Mouse (Mus musculus): Measurements from ENCODE around the gene Tcea2. TPM values are rescaled to one million over a fixed set of nuclear protein-coding genes. Genes with fewer than 3 reads are reported as not detected.

Tcea2 gene
- 7.5 and 10.1 TPM in 2 replicates for total RNA-seq (2023)

DNA sequence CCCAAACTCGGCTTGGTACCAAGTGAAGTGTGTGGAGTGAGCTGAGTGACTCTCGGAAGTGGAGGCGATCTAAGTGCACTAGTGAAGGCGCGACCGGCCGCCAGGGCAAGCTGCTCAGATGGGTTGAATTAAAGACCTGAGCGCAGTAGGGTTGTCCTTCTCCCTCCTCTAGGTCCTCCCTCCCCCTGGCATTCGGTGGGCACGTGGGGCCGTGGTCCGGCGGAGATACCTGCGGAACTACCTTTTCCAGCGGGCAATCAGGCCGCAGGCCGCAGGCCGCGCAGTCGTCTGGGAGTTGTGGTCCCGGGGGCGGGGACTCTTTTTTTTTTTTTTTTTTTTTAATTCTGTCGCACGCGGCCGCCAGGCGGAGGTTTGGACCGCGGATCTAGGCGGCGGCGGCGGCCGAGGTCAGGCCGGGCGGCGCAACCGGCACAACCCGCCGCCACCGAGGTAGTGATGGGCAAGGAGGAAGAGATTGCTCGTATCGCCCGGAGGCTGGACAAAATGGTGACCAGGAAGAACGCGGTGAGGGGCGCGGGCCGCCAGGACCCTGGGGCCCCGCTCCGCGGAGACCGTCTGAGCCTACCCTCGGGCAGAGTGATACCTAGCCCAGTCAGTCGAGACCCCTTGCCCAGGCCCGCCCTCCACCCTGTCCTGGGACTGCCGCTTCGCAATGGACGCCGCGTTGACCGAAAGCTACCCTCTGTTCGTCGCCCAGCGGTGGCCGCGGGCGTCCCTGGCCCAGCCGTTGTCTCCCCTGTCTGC, at the start of gene Tcea2:
Gene Tcea2 (plus strand): TSS at position 360 of the 765 bp plus-strand sequence.

DNA sequence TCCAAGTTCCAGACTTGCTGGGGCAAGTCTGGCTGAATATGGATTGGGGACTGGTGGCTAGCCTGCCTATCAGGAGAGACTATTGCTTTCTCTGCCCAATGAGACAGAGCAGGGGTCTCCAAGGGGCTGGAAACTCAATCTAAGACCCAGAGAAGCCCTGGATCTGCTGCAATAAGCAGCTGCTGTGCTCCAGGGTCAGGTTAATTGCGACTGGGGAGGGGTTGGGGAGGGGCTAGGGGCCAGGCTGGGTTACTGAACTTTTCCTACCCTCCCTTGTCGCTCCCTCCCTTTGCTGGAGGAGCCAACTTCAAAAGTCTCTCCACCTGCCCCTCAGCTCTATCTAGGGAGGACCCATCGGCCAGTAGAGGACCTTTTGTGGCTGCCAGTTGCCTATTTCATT, 23.4 kb upstream of the Tcea2 start, which contains the start of gene Gm29797:
Gene Gm29797 (plus strand): TSS at position 301 of the 400 bp plus-strand sequence.

DNA sequence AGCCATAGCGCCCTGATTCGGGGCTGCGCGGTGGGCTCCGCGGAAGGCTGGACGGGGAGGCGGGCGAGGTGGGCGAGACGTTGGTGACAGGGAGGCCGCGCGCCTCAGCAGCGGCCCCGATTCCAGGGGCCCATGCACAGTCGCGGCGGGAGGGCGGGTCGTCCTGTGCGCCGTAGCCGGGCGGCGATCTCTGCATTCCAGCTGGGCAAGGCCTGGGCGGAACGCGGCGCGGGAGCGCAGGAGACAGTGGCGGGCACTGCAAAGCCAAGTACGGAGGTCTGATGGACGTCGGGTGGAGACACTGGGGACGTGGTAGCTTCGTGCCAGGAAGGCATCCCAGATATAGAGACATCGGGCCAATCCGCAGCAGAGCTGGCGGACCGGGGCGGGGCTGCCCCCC, 8.8 kb upstream of the Tcea2 start, which contains the start of gene Sox18:
Gene Sox18 (minus strand): TSS at position 315 of the 400 bp plus-strand sequence.

DNA sequence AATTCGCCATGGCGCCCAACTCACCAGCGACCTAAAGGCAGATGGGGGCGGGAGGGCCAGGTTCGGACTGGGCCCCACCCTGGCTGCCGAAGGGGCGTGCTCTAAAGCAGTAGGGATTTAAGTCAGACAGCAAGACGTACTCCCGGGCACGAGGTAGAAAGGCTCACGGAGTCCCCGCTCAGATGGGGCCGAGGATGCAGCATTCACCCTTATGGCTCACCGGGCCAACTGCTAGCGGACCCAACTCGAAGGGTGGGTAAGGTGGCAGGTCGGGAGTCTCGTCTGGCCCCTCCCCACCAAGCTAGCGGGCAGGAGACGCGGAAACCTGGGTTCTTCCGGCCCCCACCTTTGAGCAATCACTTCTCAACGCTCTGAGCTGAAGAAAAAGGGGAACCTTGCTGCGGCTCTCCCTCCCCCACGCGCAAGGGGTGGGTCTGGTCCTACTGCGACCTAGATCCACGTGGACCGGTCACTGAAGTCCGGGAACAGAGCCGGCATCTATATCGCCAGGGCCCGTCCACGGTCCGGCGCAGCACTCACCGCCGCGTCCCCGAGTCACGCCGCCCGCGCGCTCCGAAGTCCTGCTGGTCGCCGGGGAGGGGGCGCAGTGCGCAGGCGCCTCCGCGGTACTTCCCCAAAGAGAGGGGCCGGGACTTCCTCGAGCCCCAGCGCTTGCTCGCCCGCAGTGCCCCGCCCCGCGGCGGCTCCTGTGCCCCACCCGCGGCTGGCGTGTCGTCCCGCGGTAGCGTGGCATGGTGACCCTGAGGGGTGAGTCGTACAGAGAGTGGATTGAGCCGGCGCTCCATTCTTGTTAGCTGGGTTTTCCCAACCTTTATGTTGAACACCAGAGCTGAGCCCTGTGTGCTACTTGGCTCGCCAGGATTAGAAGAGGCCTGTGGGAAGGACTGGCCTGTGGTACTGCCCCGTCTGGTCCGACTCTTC, 13.5 kb downstream of the Tcea2 start, which contains the start of gene Rgs19:
Gene Rgs19 (minus strand): TSS at position 639 of the 942 bp plus-strand sequence.

DNA sequence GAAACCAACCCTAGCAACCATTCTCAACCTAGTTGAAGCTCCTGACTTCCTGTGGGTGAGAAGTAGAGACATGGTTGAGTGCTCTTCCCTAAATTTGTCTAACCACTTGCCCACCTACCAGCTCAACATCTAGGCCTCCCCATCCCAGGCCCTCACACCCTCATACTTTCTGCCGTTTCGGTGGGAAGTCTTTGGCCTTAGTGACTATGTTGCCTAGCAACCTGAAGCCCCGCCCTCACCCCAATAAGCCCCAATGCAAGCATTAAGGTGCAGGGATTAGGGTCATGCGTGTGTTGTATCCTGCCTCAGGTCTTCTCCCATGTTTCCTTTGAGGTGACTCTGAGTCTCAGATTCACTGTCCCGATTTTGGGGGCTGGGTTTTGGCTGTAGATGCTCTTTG, 18.1 kb downstream of the Tcea2 start, which contains the start of gene Lkaaear1:
Gene Lkaaear1 (minus strand): TSS at position 202 of the 400 bp plus-strand sequence.

DNA sequence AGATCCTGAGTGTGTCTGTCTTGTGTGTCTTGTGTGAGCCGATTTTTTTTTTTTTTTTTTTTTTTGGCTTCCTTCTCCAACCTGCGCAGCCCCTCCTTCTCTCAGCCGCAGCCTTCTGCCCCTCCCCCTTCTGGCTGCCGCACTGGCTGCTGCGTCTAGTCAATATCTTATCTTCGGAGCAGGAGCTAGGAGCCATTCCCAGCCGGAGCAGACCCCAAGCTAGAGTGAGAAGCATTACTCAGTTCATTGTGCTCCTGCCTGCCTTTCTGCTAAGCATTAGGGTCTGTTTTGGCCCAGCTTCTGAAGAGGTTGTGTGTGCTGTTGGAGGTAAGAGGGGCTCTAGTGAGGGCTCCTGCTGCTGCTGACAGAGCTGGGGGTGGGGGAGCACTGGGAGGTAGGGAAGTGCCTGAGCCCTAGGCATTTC, 34.8 kb downstream of the Tcea2 start, which contains the start of gene Oprl1:
Gene Oprl1 (plus strand): TSS at position 114 of the 424 bp plus-strand sequence.

Other genes starting within 250 kb of the Tcea2 start
- gene Zbtb46, start 220.9 kb upstream of the Tcea2 start, total RNA-seq (2023): 0.22 and 0.48 TPM in 2 replicates
- not detected in 2 replicates for gene Abhd16b, start 187.1 kb upstream of the Tcea2 start, total RNA-seq (2023)
- 64.4 and 94.3 TPM in 2 replicates for gene Tpd52l2, start 183.2 kb upstream of the Tcea2 start, total RNA-seq (2023)
- 132 and 159 TPM in 2 replicates for gene Dnajc5, start 159.8 kb upstream of the Tcea2 start, total RNA-seq (2023)
- 77.5 and 81.8 TPM in 2 replicates for gene Uckl1, start 95.4 kb upstream of the Tcea2 start, total RNA-seq (2023)
- gene Prpf6, start 88.4 kb upstream of the Tcea2 start, total RNA-seq (2023): 32.6 and 38.4 TPM in 2 replicates
- 9.1 and 14.6 TPM in 2 replicates for gene Zfp512b, start 87.5 kb upstream of the Tcea2 start, total RNA-seq (2023)
- gene Samd10, start 81.1 kb upstream of the Tcea2 start, total RNA-seq (2023): 7.9 and 9.4 TPM in 2 replicates
- gene Gm29797, start 23.3 kb upstream of the Tcea2 start, total RNA-seq (2023): not detected in 2 replicates
- 0.25 TPM in 1 of 2 replicates, not detected in the other for gene Sox18, start 8.7 kb upstream of the Tcea2 start, total RNA-seq (2023)
- gene Rgs19, start 13.7 kb downstream of the Tcea2 start, total RNA-seq (2023): 245 and 280 TPM in 2 replicates
- not detected in 2 replicates for gene Lkaaear1, start 18.1 kb downstream of the Tcea2 start, total RNA-seq (2023)
- gene Oprl1, start 34.7 kb downstream of the Tcea2 start, total RNA-seq (2023): 0.51 and 0.57 TPM in 2 replicates
- gene Myt1, start 83.0 kb downstream of the Tcea2 start, total RNA-seq (2023): not detected in 2 replicates
- 21.4 and 26.6 TPM in 2 replicates for gene Pcmtd2, start 157.5 kb downstream of the Tcea2 start, total RNA-seq (2023)
- 5.0 and 8.1 TPM in 2 replicates for gene Polr3k, start 184.0 kb downstream of the Tcea2 start, total RNA-seq (2023)

Data from neutrophil, adult 65 days (primary cell).